Mouse (Mus musculus): ENCODE data around the gene Klhdc8b.

Gene Klhdc8b

GRCm38 (mm10) chr9:108451519-108452160, 9.7 kb downstream of the Klhdc8b start:
- no peak for DNase-seq (ENCODE audit: low spot score)

DNA sequence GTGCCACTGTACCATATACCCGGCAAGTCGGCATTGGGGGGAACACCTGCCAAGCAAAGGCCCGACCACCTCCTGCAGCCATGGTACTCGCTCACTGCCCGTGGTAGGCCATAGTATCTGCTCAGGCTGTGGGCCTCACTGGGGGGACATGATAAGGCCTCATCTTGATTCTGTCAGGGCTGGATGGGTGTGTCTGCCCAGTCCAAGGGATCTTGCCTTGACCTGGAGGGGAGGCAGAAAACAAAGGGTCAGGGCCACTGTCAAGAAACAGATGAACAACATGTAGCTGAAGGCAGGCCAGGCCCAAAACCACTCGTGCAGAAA, 10.2 kb downstream of the Klhdc8b start:
- DNase-seq (ENCODE audit: low spot score): no peak

GRCm38 (mm10) chr9:108450292-108451169, 10.8 kb downstream of the Klhdc8b start:
- DNase-seq (ENCODE audit: low spot score): no peak

DNA sequence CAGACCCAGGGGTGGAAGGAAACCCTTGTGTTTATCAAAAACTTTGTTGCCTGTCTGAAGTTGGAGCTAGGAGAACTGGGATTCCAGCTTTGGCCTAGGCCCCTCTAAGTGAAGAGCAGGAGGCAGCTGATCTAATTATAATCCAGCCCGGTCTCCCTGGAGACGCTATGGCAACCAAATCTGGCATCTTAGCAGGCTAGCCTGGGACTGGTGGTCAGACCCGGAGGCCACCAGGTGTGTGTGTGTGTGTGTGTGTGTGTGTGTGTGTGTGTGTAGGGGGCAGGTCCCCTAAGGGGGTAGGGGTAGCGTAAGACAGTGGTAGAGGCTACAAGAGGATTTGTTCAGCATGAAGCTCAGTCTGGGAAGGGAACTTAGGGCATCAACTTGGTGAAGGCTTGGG, 11.5 kb downstream of the Klhdc8b start:
- no peak for DNase-seq (ENCODE audit: low spot score)

GRCm38 (mm10) chr9:108445125-108445524, 16.3 kb downstream of the Klhdc8b start:
- no peak for DNase-seq (ENCODE audit: low spot score)

DNA sequence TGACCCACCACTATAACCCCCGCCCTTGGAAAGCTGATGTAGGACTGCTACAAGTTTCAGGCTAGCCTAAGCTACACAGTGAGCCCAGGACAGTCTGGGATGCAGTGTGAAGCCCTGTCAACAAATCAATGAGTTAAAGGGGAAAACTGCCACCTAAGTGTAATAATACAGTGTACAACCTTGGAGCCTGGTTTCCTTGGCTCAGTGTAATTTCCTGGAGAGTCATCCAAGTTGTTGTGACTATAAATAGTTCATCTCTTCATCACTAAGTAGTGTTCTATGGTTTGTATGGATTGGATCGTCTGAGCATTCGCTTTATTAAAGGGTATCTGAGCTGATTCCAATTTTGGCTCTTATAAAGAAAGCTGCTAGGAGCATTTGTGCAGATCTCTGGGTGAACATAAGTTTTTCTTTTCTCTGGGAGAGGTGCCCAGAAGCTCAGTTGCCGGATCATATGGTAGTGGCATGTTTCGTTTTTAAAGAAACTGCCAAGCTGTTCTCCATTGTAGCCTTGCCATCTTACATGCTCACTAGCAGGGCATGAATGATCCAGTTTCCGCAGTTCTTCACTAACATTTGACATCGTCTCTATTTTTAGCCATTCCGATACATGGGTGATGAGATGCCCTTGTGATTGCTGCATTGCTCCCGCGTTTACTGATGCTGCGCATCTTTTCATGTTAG, 20.0 kb downstream of the Klhdc8b start:
- no peak for DNase-seq (ENCODE audit: low spot score)

- DNase-seq (ENCODE audit: low spot score): no peak
Observed at GRCm38 (mm10) chr9:108440485-108440884, 20.9 kb downstream of the Klhdc8b start.

- no peak for DNase-seq (ENCODE audit: low spot score)
Observed at GRCm38 (mm10) chr9:108439176-108439575, 22.2 kb downstream of the Klhdc8b start.

DNA sequence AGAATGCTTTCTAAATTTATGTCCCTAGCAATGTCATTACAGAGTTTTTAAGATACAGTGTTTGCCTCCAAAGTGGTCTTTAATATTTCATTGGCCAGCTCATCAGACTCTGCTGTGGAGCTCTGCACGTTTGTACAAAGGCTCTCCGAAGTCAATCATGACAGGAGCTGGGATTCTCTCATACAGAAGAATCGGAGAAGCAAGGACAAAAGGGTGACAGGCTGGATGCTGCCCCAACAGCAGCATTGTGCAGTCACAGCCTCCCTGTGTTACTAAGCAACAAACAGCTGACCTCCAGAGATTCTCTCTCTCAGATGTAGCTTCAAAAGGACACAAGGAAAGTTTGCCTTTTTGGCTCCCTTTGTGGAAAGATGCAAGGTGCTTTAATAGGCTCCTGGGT, 25.2 kb downstream of the Klhdc8b start, which contains the start of gene BC048562:
Gene BC048562, plus strand, starts transcription at position 301 of the 400 bp plus-strand sequence.
- DNase-seq (ENCODE audit: low spot score): no peak

DNA sequence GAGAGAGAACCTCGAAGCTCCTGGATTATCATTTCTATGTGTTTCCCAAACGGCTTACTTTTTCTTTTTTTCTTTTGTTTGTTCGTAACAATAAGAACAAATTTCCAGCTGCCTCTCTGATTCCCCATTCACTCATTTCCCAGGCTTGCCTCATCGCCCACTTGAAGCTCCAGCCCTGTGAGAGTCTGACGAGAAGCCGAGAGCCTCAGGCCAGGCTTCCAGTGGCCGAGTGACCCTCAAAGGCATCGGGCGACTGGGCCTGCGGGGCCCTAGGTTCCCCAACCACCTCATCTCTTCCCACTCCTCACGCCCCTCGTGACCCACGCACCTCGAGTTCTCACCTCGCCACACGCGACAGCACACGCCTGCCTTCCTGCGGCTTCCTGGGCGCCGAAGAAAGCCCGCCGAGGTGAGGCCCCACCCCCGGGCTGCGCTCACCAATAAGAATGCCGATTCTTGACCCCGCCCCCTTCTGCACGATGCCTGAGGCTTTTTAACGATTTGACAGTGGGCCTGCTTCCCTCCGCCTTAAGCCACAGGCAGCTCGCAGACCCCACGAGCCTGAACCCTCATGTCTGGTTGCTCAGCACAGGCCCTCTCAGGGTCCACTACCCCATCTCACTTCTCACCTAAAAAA, 29.8 kb downstream of the Klhdc8b start:
- DNase-seq (ENCODE audit: low spot score): no peak

DNA sequence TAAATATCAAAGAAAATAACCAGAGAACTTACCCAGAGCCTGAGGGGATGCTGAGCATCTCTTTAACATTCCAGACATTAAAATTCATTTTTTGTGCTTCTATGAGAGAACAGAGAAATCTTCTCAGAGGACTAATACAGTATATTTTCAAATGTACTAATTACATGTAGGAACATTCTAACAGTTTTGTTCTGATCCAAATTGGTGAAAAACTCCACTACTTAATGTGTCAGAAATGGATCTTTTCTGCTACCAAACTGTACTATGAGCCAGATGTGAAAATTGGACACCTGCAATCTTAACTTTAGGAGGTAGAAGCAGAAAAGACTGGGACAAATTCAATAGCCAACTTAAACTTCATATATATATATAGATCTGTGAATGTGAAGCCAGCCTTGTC, 33.0 kb downstream of the Klhdc8b start, which contains the start of gene Ccdc36:
Gene Ccdc36, minus strand, starts transcription at position 101 of the 400 bp plus-strand sequence.
- DNase-seq (ENCODE audit: low spot score): no peak

DNA sequence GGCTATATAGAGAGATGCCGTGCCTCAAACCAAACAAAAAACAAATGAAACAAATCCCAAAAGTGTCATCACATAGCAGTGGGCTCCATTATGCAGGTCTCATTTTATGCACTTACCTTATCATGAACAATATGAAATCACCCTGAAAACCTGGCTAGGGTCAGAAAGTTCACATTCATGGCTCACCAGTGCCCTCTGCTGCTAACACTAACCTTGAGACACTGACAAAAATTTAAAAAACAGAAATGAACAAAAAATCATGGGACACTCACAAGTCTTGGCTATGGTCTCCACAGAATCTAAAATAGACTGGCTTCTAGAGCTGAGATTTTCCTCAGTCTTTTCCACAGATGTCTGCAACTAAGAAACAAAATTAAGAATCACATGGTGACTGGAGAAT, 49.2 kb downstream of the Klhdc8b start:
- no peak for DNase-seq (ENCODE audit: low spot score)

DNA sequence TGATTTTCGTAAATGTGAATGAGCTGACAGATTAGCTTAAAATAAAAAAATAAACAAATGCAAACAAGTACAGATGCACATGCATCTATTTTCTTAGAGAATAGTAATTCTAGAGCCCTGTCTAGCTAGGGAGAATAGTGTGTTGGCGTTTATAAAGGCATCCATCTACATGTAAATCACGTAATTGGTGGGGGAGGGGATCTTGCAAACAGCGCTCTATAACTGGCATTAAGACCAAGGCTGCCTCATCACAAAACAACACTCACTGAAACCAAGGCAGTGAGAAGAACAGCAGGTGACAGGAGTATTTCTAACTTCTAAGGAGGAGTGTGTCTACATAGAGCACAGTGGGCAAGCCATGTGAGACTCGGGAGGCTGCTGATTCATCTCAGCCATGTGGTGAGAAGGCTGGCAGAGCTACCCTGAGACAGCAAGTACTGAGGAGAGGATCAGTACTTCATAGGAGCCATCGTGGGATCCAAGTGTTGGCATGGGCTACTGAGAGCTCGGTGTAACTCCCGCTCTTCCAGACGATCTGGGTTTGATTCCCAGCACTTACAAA, 49.9 kb downstream of the Klhdc8b start:
- DNase-seq (ENCODE audit: low spot score): no peak

- DNase-seq (ENCODE audit: low spot score): no peak
Observed at GRCm38 (mm10) chr9:108409535-108409934, 51.8 kb downstream of the Klhdc8b start.

DNA sequence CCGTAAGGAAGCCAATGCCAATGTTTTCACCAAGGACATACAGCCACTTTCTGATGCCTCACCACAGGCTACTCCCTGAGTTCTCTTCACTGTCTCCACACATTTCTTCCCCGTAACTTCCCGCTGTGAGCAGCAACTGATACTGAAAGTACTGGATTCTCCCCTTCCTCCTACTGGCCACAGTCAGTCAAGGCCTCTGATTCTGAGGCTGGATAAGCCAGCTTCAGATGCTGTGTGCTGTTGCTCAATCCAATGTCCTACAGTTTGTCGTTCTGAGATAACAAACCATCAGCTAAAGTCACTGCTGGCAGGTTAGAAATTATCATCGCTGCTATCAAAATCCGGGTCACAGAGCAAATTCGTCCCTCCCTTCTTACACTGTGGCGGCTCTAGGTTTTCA, 56.9 kb downstream of the Klhdc8b start:
- no peak for DNase-seq (ENCODE audit: low spot score)

- DNase-seq (ENCODE audit: low spot score): no peak
Observed at GRCm38 (mm10) chr9:108403081-108403480, 58.3 kb downstream of the Klhdc8b start.

DNA sequence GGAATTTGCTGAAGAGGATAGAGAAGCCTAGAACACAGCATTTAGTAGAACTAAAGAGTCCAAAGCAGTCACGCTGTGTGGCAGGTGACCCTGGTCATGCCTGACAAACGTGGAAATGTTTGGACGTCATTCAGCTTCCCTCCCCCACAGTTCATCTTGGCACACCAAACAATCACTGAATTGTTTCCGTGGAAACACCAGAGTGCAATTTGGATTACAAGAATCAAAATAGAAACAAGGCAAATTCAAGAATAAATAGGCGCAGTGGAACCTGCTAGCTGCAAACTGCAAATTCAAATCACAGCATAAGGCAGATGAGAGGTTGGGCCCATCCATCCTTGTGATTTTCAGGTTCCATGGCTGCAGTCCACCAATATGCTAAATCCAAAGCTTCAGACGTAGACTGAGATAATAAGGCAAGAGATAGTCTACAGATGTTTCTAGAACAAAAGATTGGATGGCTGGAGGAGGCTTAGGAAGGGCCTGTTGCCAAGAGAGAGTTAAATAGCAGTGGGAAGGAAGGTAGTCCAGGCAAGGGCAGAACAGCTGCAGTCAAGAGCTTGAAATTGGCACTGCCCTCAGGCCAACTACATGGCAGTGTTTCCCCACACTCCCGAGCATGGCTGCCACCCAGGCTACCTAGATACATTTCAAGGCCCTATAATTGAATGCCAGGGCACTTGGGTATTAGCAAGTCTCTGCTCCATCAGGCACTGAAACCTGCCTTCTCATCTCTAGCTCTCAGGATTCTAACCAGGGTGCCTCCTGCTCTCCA, 60.0 kb downstream of the Klhdc8b start:
- no peak for DNase-seq (ENCODE audit: low spot score)

- no peak for DNase-seq (ENCODE audit: low spot score)
Observed at GRCm38 (mm10) chr9:108398324-108398723, 63.1 kb downstream of the Klhdc8b start.

Measured in ovary, postnatal 10 days (tissue).